Comparison of ENCODE assay signal across 8 mouse cellular contexts in the genomic region with DNA sequence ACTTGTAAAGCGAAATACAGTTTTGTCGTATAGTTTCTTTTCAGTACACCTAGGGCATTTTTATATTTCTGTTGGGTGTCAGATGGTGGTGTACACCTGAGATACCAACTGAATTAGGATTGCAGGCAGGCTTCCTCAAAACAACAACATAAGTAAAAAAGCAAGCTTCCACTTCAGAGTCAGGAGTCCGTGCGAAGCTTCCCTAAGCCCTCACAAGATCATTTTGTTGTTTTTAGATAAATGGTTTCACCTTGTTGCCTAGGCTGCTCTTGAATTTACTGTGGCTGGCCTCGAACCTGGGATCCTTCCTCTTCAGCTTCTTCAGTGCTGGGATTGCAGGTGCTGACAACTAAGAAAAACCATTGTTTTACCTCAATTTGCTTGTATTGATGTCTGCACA. TPM values are rescaled to one million over a fixed set of nuclear protein-coding genes. Genes with fewer than 3 reads are reported as not detected.
A peak's percentile ranks its signal among the peaks of the same experiment; 100 is the strongest.
DNase-seq lines count a peak whose midpoint lies in the region; ATAC-seq and TF ChIP-seq lines count a peak whose summit lies in the region.

No protein-coding gene starts in this region.

- H3K27me3 ChIP-seq in lung, postnatal 0 days (replicated peaks; ENCODE audit: insufficient read depth, low read length), result no peaks in the 10 kb centered on the region
- no peaks in the 10 kb centered on the region for H3K27me3 ChIP-seq in embryonic facial prominence, embryonic 11.5 days (ENCODE audit: control insufficient read depth, insufficient read depth, low read length)
- no peaks in the 10 kb centered on the region for H3K27me3 ChIP-seq in intestine, embryonic 16.5 days (replicated peaks; ENCODE audit: control insufficient read depth, insufficient read depth, low read length)
- no peaks in the 10 kb centered on the region for H3K27me3 ChIP-seq in splenic B cell, adult 2 months (ENCODE audit: control insufficient read depth, insufficient read depth, low read length, poor library complexity, severe bottlenecking)

- 14% methylated on average over 5 of the region's 5 CpGs for WGBS in lung, postnatal 0 days
- 34% methylated on average over 5 of the region's 5 CpGs for WGBS in embryonic facial prominence, embryonic 11.5 days
- 20% methylated on average over 5 of the region's 5 CpGs for WGBS in intestine, embryonic 16.5 days

- no peaks in the 10 kb centered on the region for H3K9me3 ChIP-seq in lung, postnatal 0 days (ENCODE audit: low read length)
- no peaks in the 10 kb centered on the region for H3K9me3 ChIP-seq in embryonic facial prominence, embryonic 11.5 days (replicated peaks; ENCODE audit: control insufficient read depth, low read length)
- no peaks in the 10 kb centered on the region for H3K9me3 ChIP-seq in intestine, embryonic 16.5 days (ENCODE audit: control insufficient read depth, low read length)

- no peak for ATAC-seq in lung, postnatal 0 days
- ATAC-seq in embryonic facial prominence, embryonic 11.5 days (replicated peaks; ENCODE audit: insufficient number of reproducible peaks, low FRiP score, low TSS enrichment, low read depth), result no peak
- ATAC-seq in intestine, embryonic 16.5 days, result no peak

- peak overlapping the region; percentile 98 for H3K9ac ChIP-seq in lung, postnatal 0 days (replicated peaks; ENCODE audit: low read depth)
- H3K9ac ChIP-seq in embryonic facial prominence, embryonic 11.5 days (replicated peaks; ENCODE audit: low read length), result peak overlapping the region; percentile 98
- H3K9ac ChIP-seq in intestine, embryonic 16.5 days (ENCODE audit: low read depth, low read length), result peak overlapping the region; percentile 100

- TF ChIP-seq CTCF in lung, postnatal 0 days (IDR thresholded peaks at IDR 0.05), result no peak

- peak overlapping the region; percentile 100 for H3K27ac ChIP-seq in lung, postnatal 0 days (ENCODE audit: low read length)
- no peak overlapping the region for H3K27ac ChIP-seq in embryonic facial prominence, embryonic 11.5 days (replicated peaks; ENCODE audit: low read depth, low read length)
- no peak overlapping the region for H3K27ac ChIP-seq in intestine, embryonic 16.5 days (ENCODE audit: low read length)

- peak overlapping the region; percentile 98 for H3K4me3 ChIP-seq in lung, postnatal 0 days (ENCODE audit: low read depth, low read length)
- H3K4me3 ChIP-seq in embryonic facial prominence, embryonic 11.5 days (ENCODE audit: low read depth, low read length), result peak overlapping the region; percentile 99
- peak overlapping the region; percentile 100 for H3K4me3 ChIP-seq in intestine, embryonic 16.5 days (ENCODE audit: low read length)

- no peaks in the 10 kb centered on the region for H3K36me3 ChIP-seq in lung, postnatal 0 days (ENCODE audit: insufficient read depth, low read length)
- H3K36me3 ChIP-seq in embryonic facial prominence, embryonic 11.5 days (replicated peaks; ENCODE audit: control insufficient read depth, insufficient read depth, low read depth, low read length), result no peaks in the 10 kb centered on the region
- no peaks in the 10 kb centered on the region for H3K36me3 ChIP-seq in intestine, embryonic 16.5 days (ENCODE audit: control insufficient read depth, insufficient read depth, low read length)
- no peaks in the 10 kb centered on the region for H3K36me3 ChIP-seq in splenic B cell, adult 2 months (ENCODE audit: control insufficient read depth, insufficient read depth, low read length, poor library complexity, severe bottlenecking)

- TF ChIP-seq EP300 in lung, postnatal 0 days (IDR thresholded peaks at IDR 0.05), result no peak

- DNase-seq in lung, postnatal 0 days (ENCODE audit: low spot score), result no peak
- DNase-seq in lung, postnatal 4 days, result no peak
- DNase-seq in embryonic facial prominence, embryonic 11.5 days (ENCODE audit: low spot score), result peak; percentile 3
- peak; percentile 20 for DNase-seq in splenic B cell, adult 2 months (ENCODE audit: low read depth, low spot score)
- no peak for DNase-seq in left cerebral cortex, postnatal 4 days
- no peak for DNase-seq in urinary bladder, adult 18-20 months (ENCODE audit: low spot score in 2 of 2)
- no peak for DNase-seq in adrenal gland, postnatal 36 days

- H3K4me1 ChIP-seq in lung, postnatal 0 days (ENCODE audit: insufficient read depth, low read depth, low read length), result peaks cover 18% of the 10 kb centered on the region; the same call in 1 of the 2 replicates
- H3K4me1 ChIP-seq in embryonic facial prominence, embryonic 11.5 days (ENCODE audit: control insufficient read depth, insufficient read depth, low read length), result no peaks in the 10 kb centered on the region; the same call in 1 of the 2 replicates
- peaks cover 16% of the 10 kb centered on the region for H3K4me1 ChIP-seq in intestine, embryonic 16.5 days (ENCODE audit: control insufficient read depth, insufficient read depth, low read length)

- intact Hi-C loops in left cerebral cortex, postnatal 4 days (cut with DNase I), result loop anchor here (10.0 kb wide), 1 partner anchor 59 kb away; the partner anchor contains the start of genes Kif9 and Klhl18

- H3K4me2 ChIP-seq in lung, postnatal 0 days (replicated peaks; ENCODE audit: low read depth, low read length), result peak overlapping the region; percentile 68
- peak overlapping the region; percentile 64 for H3K4me2 ChIP-seq in embryonic facial prominence, embryonic 11.5 days (ENCODE audit: low read depth, low read length)
- H3K4me2 ChIP-seq in intestine, embryonic 16.5 days (ENCODE audit: low read depth, low read length), result peak overlapping the region; percentile 87

RNA-seq across cellular contexts. Expression of gene Setd2, which starts 1.2 kb away (rescaled TPM):
- polyA plus RNA-seq in lung, postnatal 0 days (2015; fragmentation: Nextera tagmentation; extraction: Ambion mirVana), result 22.0 and 24.0 TPM in 2 replicates
- 49.8 and 51.1 TPM in 2 replicates for polyA plus RNA-seq in embryonic facial prominence, embryonic 11.5 days (2014; fragmentation: Nextera tagmentation; extraction: Ambion mirVana)
- polyA plus RNA-seq in intestine, embryonic 16.5 days (2015; fragmentation: Nextera tagmentation; extraction: Ambion mirVana), result 16.8 and 18.1 TPM in 2 replicates
- total RNA-seq in left cerebral cortex, postnatal 4 days (2021), result 10 to 100 TPM; 96.2 to 99.1 TPM
- 10 to 100 TPM; 66.1 to 71.4 TPM for total RNA-seq in adrenal gland, postnatal 36 days (2021)

RNA-seq across cellular contexts. Expression of gene Kif9, which starts 56.9 kb away (rescaled TPM):
- 3.4 TPM in 2 replicates for polyA plus RNA-seq in lung, postnatal 0 days (2015; fragmentation: Nextera tagmentation; extraction: Ambion mirVana)
- 0.59 and 1.2 TPM in 2 replicates for polyA plus RNA-seq in embryonic facial prominence, embryonic 11.5 days (2014; fragmentation: Nextera tagmentation; extraction: Ambion mirVana)
- polyA plus RNA-seq in intestine, embryonic 16.5 days (2015; fragmentation: Nextera tagmentation; extraction: Ambion mirVana), result 0.53 and 0.78 TPM in 2 replicates
- total RNA-seq in left cerebral cortex, postnatal 4 days (2021), result 1 to 10 TPM; 3.3 to 3.6 TPM
- total RNA-seq in adrenal gland, postnatal 36 days (2021), result 1 to 10 TPM in 1 of 2 experiments, under 1 TPM in 1; 0.69 to 1.0 TPM

RNA-seq across cellular contexts. Expression of gene Klhl18, which starts 57.2 kb away (rescaled TPM):
- 4.1 and 4.5 TPM in 2 replicates for polyA plus RNA-seq in lung, postnatal 0 days (2015; fragmentation: Nextera tagmentation; extraction: Ambion mirVana)
- polyA plus RNA-seq in embryonic facial prominence, embryonic 11.5 days (2014; fragmentation: Nextera tagmentation; extraction: Ambion mirVana), result 7.4 and 7.5 TPM in 2 replicates
- polyA plus RNA-seq in intestine, embryonic 16.5 days (2015; fragmentation: Nextera tagmentation; extraction: Ambion mirVana), result 8.7 and 8.8 TPM in 2 replicates
- 10 to 100 TPM; 48.9 to 52.4 TPM for total RNA-seq in left cerebral cortex, postnatal 4 days (2021)
- 10 to 100 TPM in 1 of 2 experiments, 1 to 10 TPM in 1; 9.9 to 13.0 TPM for total RNA-seq in adrenal gland, postnatal 36 days (2021)

Comparison
In these comparisons a context has a peak if more than half of its experiments do, and no peak if none do; other contexts are left out.
1. DNase-seq: peak in embryonic facial prominence, embryonic 11.5 days (single experiment) and splenic B cell, adult 2 months (single experiment); none in lung, postnatal 0 days (single experiment), lung, postnatal 4 days (0 of 2), left cerebral cortex, postnatal 4 days (single experiment), urinary bladder, adult 18-20 months (0 of 2) and adrenal gland, postnatal 36 days (0 of 2).
2. Peak in every context shown above with its lines, with median percentiles within 50 percentile points of each other: H3K4me2 ChIP-seq, H3K4me3 ChIP-seq and H3K9ac ChIP-seq.